Mouse (Mus musculus): ENCODE measurements around the gene Fbln7. TPM values are rescaled to one million over a fixed set of nuclear protein-coding genes. Genes with fewer than 3 reads are reported as not detected.
A peak's percentile ranks its signal among the peaks of the same experiment; 100 is the strongest.

Gene Fbln7
- polyA plus RNA-seq, 1 experiment = 1.1 TPM

DNA sequence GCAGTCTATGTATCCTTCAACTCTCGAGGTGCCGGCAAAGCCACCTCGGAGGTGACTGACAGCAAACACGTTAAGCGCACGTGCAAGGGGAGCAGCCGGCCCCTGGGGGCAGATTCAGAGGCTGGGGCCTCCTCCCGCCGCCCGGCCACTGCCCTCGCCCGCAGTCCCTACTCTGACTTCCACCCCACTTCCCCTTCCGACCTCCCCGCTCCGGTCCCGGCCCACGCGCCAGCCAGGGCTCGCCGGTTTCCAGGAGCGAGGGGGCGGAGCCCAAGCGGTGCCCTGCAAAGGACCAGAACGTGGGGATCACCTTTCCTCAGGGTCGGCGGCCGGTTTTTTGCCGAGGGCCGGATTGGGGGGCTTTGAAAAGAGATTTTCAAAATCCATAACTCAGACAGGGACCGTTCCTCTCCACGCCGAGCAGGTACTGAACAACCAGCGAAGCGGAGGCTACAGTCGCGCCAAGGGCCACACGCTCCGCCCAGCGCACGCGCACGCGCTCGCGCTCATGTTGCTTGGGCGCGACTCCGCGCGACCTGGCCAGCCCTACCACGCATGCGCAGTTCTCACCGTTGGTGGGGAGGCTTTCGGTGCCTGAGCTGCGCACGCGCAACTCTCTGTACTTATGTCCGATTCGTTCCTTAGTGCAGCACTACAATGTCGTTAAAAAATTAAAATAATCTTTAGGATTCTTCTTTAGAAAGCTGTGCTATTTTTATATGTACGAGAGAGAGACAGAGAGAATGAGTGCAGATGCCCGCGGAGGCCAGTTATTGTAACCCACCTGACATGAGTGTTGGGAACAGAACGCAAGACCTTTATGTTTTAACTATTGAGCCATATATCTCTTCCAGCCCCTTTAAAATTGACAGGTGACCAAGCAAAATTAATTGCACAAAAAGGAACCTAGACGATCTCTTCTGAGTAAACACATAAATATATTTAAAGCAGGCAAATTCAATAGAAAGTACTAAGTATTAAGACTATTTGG, 81.1 kb downstream of the Fbln7 start, which contains the start of gene Zc3h8:
TSS of gene Zc3h8 (minus strand) at position 540 of the 991 bp plus-strand sequence.
- Histone ChIP-seq H3K4me1 (ENCODE audit: control insufficient read depth, insufficient read depth, low read length) (no peaks in the 10 kb centered on the region; the same call in 1 of the 2 replicates), H3K4me3 (replicated peaks; ENCODE audit: extremely low read depth, low read depth, low read length) (peak within 1 kb of the TSS; percentile 80)
- peak; percentile 86; the same call in 1 of the 2 replicates for TF ChIP-seq POLR2A (IDR thresholded peaks at IDR 0.05; ENCODE audit: borderline replicate concordance, extremely low read depth, low read depth, low read length)
- no peak for TF ChIP-seq CTCF (IDR thresholded peaks at IDR 0.05; ENCODE audit: insufficient read depth, low read length)
- peak; percentile 93 for DNase-seq
- WGBS = 1% methylated on average over 65 of the region's 65 CpGs

Other genes starting within 250 kb of the Fbln7 start
- gene Anapc1, start 175.6 kb upstream of the Fbln7 start, polyA plus RNA-seq (2012; rRNA removed) = 46.5 and 48.1 TPM in 2 replicates
- 9.9 and 12.6 TPM in 2 replicates for gene Mertk, start 164.0 kb upstream of the Fbln7 start, polyA plus RNA-seq (2012; rRNA removed)
- gene Tmem87b, start 44.9 kb upstream of the Fbln7 start, polyA plus RNA-seq (2012; rRNA removed) = 11.1 and 18.5 TPM in 2 replicates
- gene Zc3h8, start 81.1 kb downstream of the Fbln7 start, polyA plus RNA-seq (2012; rRNA removed) = 0.58 and 1.6 TPM in 2 replicates
- 1.00 and 1.3 TPM in 2 replicates for gene Zc3h6, start 104.4 kb downstream of the Fbln7 start, polyA plus RNA-seq (2012; rRNA removed)
- gene Gm10762, start 104.7 kb downstream of the Fbln7 start, polyA plus RNA-seq (2012; rRNA removed) = 4.2 and 4.6 TPM in 2 replicates
- 0.07 and 0.09 TPM in 2 replicates for gene Vinac1, start 185.2 kb downstream of the Fbln7 start, polyA plus RNA-seq (2012; rRNA removed)
- 9.3 and 11.0 TPM in 2 replicates for gene Ttl, start 203.0 kb downstream of the Fbln7 start, polyA plus RNA-seq (2012; rRNA removed)
- 12.3 and 14.9 TPM in 2 replicates for gene Polr1b, start 238.0 kb downstream of the Fbln7 start, polyA plus RNA-seq (2012; rRNA removed)

All from lung, adult 2 months (tissue).